Mouse (Mus musculus) neutrophil, adult 5-6 weeks (primary cell): ENCODE data around the gene Akt1. TPM values are rescaled to one million over a fixed set of nuclear protein-coding genes. Genes with fewer than 3 reads are reported as not detected.

ENCODE experiments used
- ATAC-seq: fragments of 151-379, 151-347 bp; 2 replicates; pipeline ENCODE4 v1.8.0; 2017; ENCODE audit warnings: mild to moderate bottlenecking, moderate TSS enrichment; ENCODE audit not compliant: insufficient number of reproducible peaks, poor library complexity, low FRiP score, severe bottlenecking; ENCODE audit errors: extremely low read depth
- total RNA-seq: library from RNA; stranded (forward); fragments of 200-1000 nt; gene quantifications from 2 replicates; pipeline ENCODE4 v1.2.3, GENCODE M21; 2017

Akt1 gene
- total RNA-seq, 1 experiment from 2014 or later: 218 TPM

- ATAC-seq: peak; percentile 33; the same call in 1 of the 2 replicates
Measured at GRCm38 (mm10) chr12:112632907-112633306, 41.8 kb downstream of the Akt1 start.

- no peak for ATAC-seq
Measured at GRCm38 (mm10) chr12:112632084-112632777, 42.5 kb downstream of the Akt1 start.

DNA sequence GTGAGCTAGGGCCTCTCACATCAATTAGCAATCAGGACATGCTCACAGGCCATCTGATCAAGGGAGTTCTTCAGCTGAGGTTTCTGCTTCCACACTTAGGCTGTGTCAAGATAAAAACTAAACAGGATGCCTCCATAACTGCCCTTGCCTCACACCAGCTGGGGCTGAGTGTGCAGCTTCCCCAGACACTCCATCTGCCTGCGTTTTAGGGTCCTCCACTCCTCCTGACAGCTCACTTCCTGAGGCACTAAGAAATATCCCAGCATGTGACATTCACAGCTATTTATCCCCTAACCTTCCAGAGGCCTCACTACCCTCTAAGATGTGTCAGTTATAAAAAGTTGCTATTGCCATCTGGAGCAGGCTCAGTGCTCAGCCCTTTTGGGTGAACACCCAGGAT is 43.2 kb downstream of the Akt1 start:
- no peak for ATAC-seq

DNA sequence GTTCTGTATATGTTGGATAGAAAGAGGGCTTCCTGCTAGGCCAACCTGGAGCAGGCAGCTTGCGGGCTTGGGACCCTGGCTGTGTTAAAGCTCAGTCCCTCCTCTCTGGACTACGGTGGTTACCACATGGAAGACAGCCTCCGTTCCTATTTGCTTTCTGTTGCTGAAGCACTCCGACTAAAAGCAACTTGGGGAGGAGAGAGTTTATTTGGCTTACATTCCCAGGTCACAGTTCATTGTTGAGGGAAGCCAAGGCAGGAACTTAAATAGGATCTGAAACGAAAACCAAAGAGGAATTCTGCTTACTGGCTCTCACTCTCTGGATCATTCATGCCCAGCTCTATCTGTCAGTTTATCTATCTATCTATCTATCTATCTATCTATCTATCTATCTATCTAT is 43.9 kb downstream of the Akt1 start:
- ATAC-seq: no peak

DNA sequence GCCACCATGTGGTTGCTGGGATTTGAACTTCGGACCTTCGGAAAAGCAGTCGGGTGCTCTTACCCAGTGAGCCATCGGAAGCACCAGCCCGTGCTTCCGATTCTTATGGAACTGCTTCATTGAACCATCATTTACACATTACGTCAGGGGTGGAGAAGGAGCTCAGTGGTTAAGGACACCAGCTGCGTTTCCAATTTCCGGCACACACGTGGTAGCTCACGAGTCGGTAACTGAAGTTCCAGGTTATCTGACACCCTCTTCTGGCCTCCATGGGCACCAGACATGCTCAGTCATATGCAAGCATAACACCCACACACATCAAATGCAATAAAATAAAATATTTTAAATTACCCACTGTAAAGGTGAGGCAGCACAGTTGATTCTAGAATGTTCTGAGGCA is 44.7 kb downstream of the Akt1 start:
- no peak for ATAC-seq

GRCm38 (mm10) chr12:112628928-112629721 is 45.6 kb downstream of the Akt1 start:
- peak; percentile 78 for ATAC-seq

GRCm38 (mm10) chr12:112628197-112628596 is 46.5 kb downstream of the Akt1 start:
- no peak for ATAC-seq

DNA sequence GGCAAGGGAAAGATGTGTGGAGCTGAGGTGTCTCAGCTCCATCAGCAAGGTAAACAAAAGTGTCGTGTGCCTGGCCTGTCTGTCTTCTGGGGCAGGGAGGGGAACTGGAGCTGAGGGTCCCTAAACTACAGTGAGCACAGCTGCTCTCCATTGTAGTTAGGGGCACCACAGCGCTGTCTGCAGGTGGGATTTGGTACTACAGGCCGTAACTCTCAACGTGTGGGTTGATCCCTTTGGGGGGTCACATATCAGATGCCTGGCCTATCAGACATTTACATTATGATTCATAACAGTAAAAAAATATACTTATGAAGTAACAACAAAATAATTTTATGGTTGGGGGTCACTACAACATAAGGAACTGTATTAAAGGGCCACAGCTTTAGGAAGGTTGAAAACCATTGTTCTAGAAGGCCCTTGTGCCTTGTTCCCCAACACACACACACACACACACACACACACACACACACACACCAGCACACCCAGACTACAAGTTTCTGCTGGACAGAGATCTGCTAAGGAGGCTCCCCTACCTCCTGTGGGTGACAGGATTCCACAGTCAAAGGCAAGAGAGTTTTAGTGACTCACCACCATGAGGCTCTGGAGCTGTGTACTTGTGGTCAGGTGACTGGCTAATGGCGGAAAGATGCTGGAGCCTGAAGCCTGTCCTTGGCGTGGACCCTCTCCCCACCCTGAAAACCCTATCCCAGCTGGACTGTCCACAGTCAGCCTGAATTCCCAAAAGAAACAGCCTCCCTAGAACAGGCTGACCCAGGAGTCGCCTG is 47.4 kb downstream of the Akt1 start:
- ATAC-seq: no peak

DNA sequence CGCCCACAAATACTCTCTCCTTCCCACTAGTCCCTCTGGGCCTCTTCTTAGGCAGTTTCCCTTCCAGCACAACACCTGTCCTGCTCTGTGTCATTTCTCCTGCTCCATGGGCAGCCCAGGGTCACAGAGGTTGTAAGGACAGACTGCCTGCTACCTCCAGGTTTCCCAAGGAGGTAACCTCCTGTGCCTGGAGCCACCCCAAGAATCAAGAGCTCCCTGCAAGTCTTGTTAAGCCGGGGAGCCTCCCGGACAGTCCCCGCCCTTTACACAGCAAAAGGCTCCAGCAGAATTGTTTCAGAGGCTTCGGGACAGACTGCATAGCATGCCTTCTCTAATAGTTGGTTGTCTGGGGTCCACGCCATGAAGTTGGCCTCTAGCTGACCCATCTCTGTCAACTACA is 48.2 kb downstream of the Akt1 start:
- no peak for ATAC-seq

GRCm38 (mm10) chr12:112625700-112626099 is 49.0 kb downstream of the Akt1 start:
- ATAC-seq: no peak

- peak; percentile 51 for ATAC-seq
Measured at GRCm38 (mm10) chr12:112623742-112624141, 50.9 kb downstream of the Akt1 start.

- no peak for ATAC-seq
Measured at GRCm38 (mm10) chr12:112621900-112622299, 52.8 kb downstream of the Akt1 start.

DNA sequence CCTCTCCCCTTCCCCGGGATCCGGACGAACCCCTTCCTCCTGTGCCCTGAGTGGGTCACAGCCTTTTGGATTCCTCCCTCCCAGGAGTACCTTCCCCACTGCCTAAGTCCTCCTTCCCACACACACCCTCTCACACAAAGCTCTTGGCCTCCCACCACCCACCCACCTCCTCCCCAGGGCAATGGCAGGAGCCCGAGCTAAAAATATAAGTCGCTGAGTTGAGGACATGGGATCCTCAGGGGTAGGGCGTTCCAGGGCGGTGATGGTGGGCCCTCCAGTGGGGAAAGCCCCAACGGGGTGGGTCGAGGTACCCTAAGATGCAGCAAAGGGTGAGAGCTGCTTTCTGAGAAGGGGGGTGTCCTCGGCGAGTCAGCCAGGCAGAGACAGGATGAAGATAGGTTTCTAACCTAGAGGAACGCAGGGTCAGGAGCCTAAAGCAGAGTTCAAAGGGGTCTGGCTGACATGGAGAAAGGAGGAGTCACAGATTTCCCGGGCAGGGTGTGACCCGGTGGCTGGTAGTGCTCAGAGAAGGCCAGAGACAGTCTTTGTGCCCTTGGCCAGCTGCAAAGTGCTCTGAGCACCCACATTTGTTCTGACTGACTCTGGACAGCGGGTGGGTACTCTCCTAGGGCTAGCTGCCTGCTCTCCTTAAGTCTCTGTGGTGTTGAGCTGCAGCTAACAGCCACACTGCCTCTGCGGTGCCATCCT is 54.2 kb downstream of the Akt1 start:
- ATAC-seq: no peak

- ATAC-seq: peak; percentile 60
Measured at GRCm38 (mm10) chr12:112619686-112620353, 54.9 kb downstream of the Akt1 start, which contains the start of gene Adssl1. Gene Adssl1, plus strand, starts transcription at chr12:112620045.

- ATAC-seq: no peak
Measured at GRCm38 (mm10) chr12:112618981-112619685, 55.6 kb downstream of the Akt1 start.

- ATAC-seq: peak; percentile 63
Measured at GRCm38 (mm10) chr12:112617898-112618380, 56.7 kb downstream of the Akt1 start.

DNA sequence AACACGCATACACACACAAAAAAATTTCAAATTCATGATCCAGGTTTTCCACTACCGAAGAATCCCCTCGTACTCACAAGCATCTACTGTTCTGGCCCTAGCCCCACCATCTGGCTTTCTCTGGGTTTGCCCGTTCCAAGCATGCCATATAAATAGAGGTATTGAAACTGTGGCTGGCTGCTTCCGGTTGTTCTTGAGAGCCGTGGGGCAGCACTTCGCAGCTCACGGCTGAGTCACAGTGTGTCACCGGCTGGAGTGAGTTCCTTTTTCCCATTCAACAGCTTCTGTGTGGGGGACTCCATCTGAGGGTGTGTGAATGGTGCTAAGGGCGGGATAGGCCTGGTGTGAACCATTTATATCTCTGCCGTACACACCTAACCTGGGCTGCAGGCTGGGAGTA is 57.5 kb downstream of the Akt1 start:
- peak; percentile 45 for ATAC-seq

- ATAC-seq: no peak
Measured at GRCm38 (mm10) chr12:112616668-112617067, 58.0 kb downstream of the Akt1 start.
